Mouse (Mus musculus): Measurements from ENCODE around the gene Map3k1. TPM values are rescaled to one million over a fixed set of nuclear protein-coding genes. Genes with fewer than 3 reads are reported as not detected.
"Not testable (repeated sequence)": the region's sequence is repeated elsewhere in the genome, so short reads cannot be mapped to it uniquely, and the experiment has no call there.

Gene Map3k1
- polyA plus RNA-seq, 2 experiments, result 5.9 to 13.3 TPM

DNA sequence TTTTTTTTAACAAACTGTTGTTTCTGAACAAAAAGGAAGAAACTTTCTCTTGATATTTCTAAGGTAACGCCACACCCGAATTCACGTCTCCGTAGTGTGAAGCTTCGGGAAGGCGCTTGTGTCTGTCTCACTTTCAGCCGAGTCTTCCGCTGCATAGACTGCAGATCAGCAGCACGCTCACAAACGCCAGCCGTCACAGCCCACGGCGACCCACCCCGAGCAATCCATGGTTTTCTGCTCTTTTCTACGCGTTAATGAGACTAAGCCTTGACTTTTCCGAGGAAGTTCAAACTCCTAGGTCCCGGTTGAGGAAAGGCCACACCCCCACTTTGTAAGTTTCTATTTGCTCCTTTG lies 84.0 kb downstream of the Map3k1 start:
- Histone ChIP-seq H3K27me3 (ENCODE audit: control insufficient read depth, insufficient read depth, low read length) (no peaks in the 10 kb centered on the region), H3K9me3 (ENCODE audit: control insufficient read depth, low read length) (peaks cover 8% of the 10 kb centered on the region), H3K27ac (peak overlapping the region; percentile 76), H3K36me3 (replicated peaks; ENCODE audit: control insufficient read depth, insufficient read depth, low read depth) (no peaks in the 10 kb centered on the region), H3K4me1 (replicated peaks; ENCODE audit: control insufficient read depth in 2 of 2, insufficient read depth in 2 of 2, low read length in 1 of 2) (peaks cover 8% of the 10 kb centered on the region in 2 experiments; a peak in 3 of 4 replicates), H3K4me3 (ENCODE audit: insufficient read depth in 1 of 2, low read depth in 2 of 2, low read length in 2 of 2) (peak overlapping the region; percentile 74 to 87), H3K4me2 (ENCODE audit: low read depth) (peak overlapping the region; percentile 87), H3K9ac (replicated peaks) (peak overlapping the region; percentile 78)
- no peak for DNase-seq (ENCODE audit: low read depth in 3 of 3, low spot score in 3 of 3)
- ATAC-seq (ENCODE audit: insufficient read depth), result peak; percentile 2; the same call in 1 of the 2 replicates
- under 1% methylated on average over 18 of the region's 18 CpGs for whole genome bisulfite sequencing (ENCODE audit: insufficient replicate concordance)
- TF ChIP-seq EP300 (IDR thresholded peaks at IDR 0.05; ENCODE audit: low read depth) (no peak), CTCF (IDR thresholded peaks at IDR 0.05; ENCODE audit: low read depth) (no peak)

DNA sequence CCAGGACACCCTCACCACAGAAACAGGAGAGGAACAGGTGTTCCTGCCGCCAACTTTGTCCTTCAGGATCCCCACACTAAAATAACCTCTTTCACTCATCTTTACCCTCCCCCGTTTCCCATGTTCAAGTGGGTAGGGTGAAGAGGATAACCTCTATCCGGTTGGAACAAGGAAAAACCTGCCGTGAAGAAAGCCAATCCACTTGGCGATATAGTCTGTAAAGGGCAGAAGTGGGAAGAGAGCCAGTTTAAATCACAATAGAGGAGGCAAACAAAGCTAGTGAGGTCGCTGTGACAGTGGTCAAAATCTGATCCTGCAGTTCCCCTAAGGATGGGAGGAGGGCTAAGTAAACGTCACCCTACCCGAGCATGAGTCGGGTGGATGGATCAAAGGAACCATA lies 89.1 kb downstream of the Map3k1 start:
- no peaks in the 10 kb centered on the region for H3K9me3 ChIP-seq (ENCODE audit: control insufficient read depth, low read length)
- no peak for TF ChIP-seq EP300 (IDR thresholded peaks at IDR 0.05; ENCODE audit: low read depth)
- no peak for TF ChIP-seq CTCF (IDR thresholded peaks at IDR 0.05; ENCODE audit: low read depth)
- no peak overlapping the region for H3K4me2 ChIP-seq (ENCODE audit: low read depth)
- peaks cover 3 to 8% of the 10 kb centered on the region in 2 experiments; a peak in 2 of 4 replicates for H3K4me1 ChIP-seq (replicated peaks; ENCODE audit: control insufficient read depth in 2 of 2, insufficient read depth in 2 of 2, low read length in 1 of 2)
- 71% methylated on average over 9 of the region's 9 CpGs for WGBS (ENCODE audit: insufficient replicate concordance)
- H3K27ac ChIP-seq, result no peak overlapping the region
- H3K36me3 ChIP-seq (replicated peaks; ENCODE audit: control insufficient read depth, insufficient read depth, low read depth), result peaks cover 20% of the 10 kb centered on the region
- H3K27me3 ChIP-seq (ENCODE audit: control insufficient read depth, insufficient read depth, low read length), result no peaks in the 10 kb centered on the region
- no peak overlapping the region for H3K4me3 ChIP-seq (ENCODE audit: insufficient read depth in 1 of 2, low read depth in 2 of 2, low read length in 2 of 2)
- H3K9ac ChIP-seq (replicated peaks), result no peak overlapping the region
- no peak for DNase-seq (ENCODE audit: low read depth in 3 of 3, low spot score in 3 of 3)
- ATAC-seq (ENCODE audit: insufficient read depth), result no peak

DNA sequence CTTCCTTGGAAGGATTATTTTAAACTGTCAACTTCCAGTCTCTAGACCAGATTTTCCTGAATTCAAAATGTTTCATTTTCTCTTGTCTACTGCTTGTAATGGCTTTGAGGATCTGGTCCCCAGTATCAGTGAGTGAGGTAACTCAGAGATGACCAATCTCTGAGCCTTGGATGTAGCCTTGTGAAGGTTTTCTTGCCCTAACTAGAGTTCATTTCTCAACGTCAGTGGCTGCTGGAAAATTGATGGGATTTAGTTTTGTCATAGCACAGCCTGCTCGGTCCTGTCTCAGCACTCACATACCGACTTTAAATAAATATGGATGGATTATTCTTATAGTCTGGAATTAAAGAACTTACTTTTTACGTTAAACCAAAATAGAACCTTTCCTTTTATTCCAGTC lies 98.3 kb downstream of the Map3k1 start:
- DNase-seq (ENCODE audit: low read depth in 3 of 3, low spot score in 3 of 3) (no peak), ATAC-seq (ENCODE audit: insufficient read depth) (no peak)
- Histone ChIP-seq H3K4me2 (ENCODE audit: low read depth) (no peak overlapping the region), H3K9ac (replicated peaks) (no peak overlapping the region), H3K36me3 (replicated peaks; ENCODE audit: control insufficient read depth, insufficient read depth, low read depth) (peaks cover 92% of the 10 kb centered on the region), H3K9me3 (ENCODE audit: control insufficient read depth, low read length) (no peaks in the 10 kb centered on the region), H3K27me3 (ENCODE audit: control insufficient read depth, insufficient read depth, low read length) (no peaks in the 10 kb centered on the region), H3K4me1 (replicated peaks; ENCODE audit: control insufficient read depth in 2 of 2, insufficient read depth in 2 of 2, low read length in 1 of 2) (no peaks in the 10 kb centered on the region), H3K4me3 (ENCODE audit: insufficient read depth in 1 of 2, low read depth in 2 of 2, low read length in 2 of 2) (no peak overlapping the region), H3K27ac (no peak overlapping the region)
- TF ChIP-seq EP300 (IDR thresholded peaks at IDR 0.05; ENCODE audit: low read depth) (no peak), CTCF (IDR thresholded peaks at IDR 0.05; ENCODE audit: low read depth) (no peak)
- 87% methylated on average over 4 of the region's 4 CpGs for WGBS (ENCODE audit: insufficient replicate concordance)

DNA sequence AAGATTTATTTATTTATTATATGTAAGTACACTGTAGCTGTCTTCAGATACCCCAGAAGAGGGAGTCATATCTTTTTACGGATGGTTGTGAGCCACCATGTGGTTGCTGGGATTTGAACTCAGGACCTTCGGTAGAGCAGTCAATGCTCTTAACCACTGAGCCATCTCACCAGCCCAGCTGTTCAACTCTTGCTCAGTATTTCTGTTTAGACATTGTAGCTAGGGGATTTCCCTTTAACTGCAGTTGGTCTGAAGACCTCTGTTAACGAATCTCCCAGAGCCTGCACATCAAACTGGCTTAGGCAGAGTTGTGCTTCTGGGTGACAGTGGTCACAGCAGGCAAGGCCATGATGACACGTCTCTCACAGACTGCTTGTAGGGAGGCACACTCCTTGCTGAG lies 104.8 kb downstream of the Map3k1 start:
- not testable (repeated sequence) for DNase-seq (ENCODE audit: low read depth in 3 of 3, low spot score in 3 of 3); H3K4me1 ChIP-seq (replicated peaks; ENCODE audit: control insufficient read depth in 2 of 2, insufficient read depth in 2 of 2, low read length in 1 of 2); H3K27me3 ChIP-seq (ENCODE audit: control insufficient read depth, insufficient read depth, low read length); H3K4me2 ChIP-seq (ENCODE audit: low read depth); H3K27ac ChIP-seq; H3K4me3 ChIP-seq (ENCODE audit: insufficient read depth in 1 of 2, low read depth in 2 of 2, low read length in 2 of 2); H3K9me3 ChIP-seq (ENCODE audit: control insufficient read depth, low read length); ATAC-seq (ENCODE audit: insufficient read depth); H3K9ac ChIP-seq (replicated peaks)
- peaks cover 65% of the 10 kb centered on the region for H3K36me3 ChIP-seq (replicated peaks; ENCODE audit: control insufficient read depth, insufficient read depth, low read depth)
- 81% methylated on average over 4 of the region's 4 CpGs for WGBS (ENCODE audit: insufficient replicate concordance)

DNA sequence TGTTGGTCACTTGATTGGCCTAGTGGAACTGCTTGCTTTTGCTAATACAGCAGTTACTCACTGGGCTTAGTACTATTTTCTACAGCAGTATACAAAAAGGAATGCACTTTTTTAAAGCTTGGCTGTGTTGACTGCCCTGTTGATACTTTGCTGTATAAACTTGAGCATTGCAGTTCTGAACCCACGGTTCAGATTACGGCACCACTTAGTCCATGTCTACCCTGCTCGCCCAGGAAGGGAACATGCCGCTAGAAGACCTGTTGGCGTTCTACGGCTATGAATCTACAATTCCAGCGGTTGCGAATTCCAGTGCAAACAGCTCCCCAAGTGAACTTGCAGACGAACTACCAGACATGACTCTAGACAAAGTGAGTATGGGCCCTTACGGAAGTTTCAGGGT lies 105.4 kb downstream of the Map3k1 start:
- H3K4me1 ChIP-seq (replicated peaks; ENCODE audit: control insufficient read depth in 2 of 2, insufficient read depth in 2 of 2, low read length in 1 of 2), result no peaks in the 10 kb centered on the region
- ATAC-seq (ENCODE audit: insufficient read depth) (no peak), DNase-seq (ENCODE audit: low read depth in 3 of 3, low spot score in 3 of 3) (no peak)
- no peak for TF ChIP-seq CTCF (IDR thresholded peaks at IDR 0.05; ENCODE audit: low read depth)
- TF ChIP-seq EP300 (IDR thresholded peaks at IDR 0.05; ENCODE audit: low read depth), result no peak
- H3K4me2 ChIP-seq (ENCODE audit: low read depth), result no peak overlapping the region
- H3K9ac ChIP-seq (replicated peaks), result no peak overlapping the region
- peaks cover 60% of the 10 kb centered on the region for H3K36me3 ChIP-seq (replicated peaks; ENCODE audit: control insufficient read depth, insufficient read depth, low read depth)
- no peak overlapping the region for H3K27ac ChIP-seq
- no peaks in the 10 kb centered on the region for H3K27me3 ChIP-seq (ENCODE audit: control insufficient read depth, insufficient read depth, low read length)
- no peaks in the 10 kb centered on the region for H3K9me3 ChIP-seq (ENCODE audit: control insufficient read depth, low read length)
- no peak overlapping the region for H3K4me3 ChIP-seq (ENCODE audit: insufficient read depth in 1 of 2, low read depth in 2 of 2, low read length in 2 of 2)
- WGBS (ENCODE audit: insufficient replicate concordance), result 94% methylated on average over 10 of the region's 10 CpGs

Other genes with a start within 250 kb of the Map3k1 start
- not detected in 2 replicates for gene Gm10198, start 216.2 kb downstream of the Map3k1 start, polyA plus RNA-seq (2012; rRNA removed)
- not detected in 2 replicates for gene Gm10198, start 216.2 kb downstream of the Map3k1 start, polyA plus RNA-seq (2014; fragmentation: Nextera tagmentation; extraction: Ambion mirVana)
- 7.2 and 7.8 TPM in 2 replicates for gene Mier3, start 128.0 kb downstream of the Map3k1 start, polyA plus RNA-seq (2012; rRNA removed)
- 16.5 and 17.7 TPM in 2 replicates for gene Mier3, start 128.0 kb downstream of the Map3k1 start, polyA plus RNA-seq (2014; fragmentation: Nextera tagmentation; extraction: Ambion mirVana)

Measured in liver, embryonic 14.5 days (tissue).